Mouse (Mus musculus) CH12.LX (cell line): Measurements from ENCODE around the gene Zdhhc6.

Source experiments
- CHD2 ChIP-seq: IDR thresholded peaks from 2 replicates; pipeline ENCODE4 v1.6.1; 2011; ENCODE audit warnings: low read length, improper control_type of control experiment
- CTCF ChIP-seq, 2 experiments: IDR thresholded peaks in 1 of 2; conservative IDR thresholded peaks in 1 of 2; 2 replicates each; pipeline ENCODE4 v1.5.1; 2011 to 2012; ENCODE audit warnings: low read depth in 2 of 2, low read length in 2 of 2, improper control_type of control experiment in 1 of 2, inconsistent platforms in 1 of 2, mild to moderate bottlenecking in 1 of 2, moderate library complexity in 1 of 2
- E2F4 ChIP-seq: IDR thresholded peaks from 2 replicates; pipeline ENCODE4 v1.6.1; 2011; ENCODE audit warnings: low read depth, low read length, improper control_type of control experiment; ENCODE audit not compliant: insufficient replicate concordance
- EP300 ChIP-seq: IDR thresholded peaks from 2 replicates; pipeline ENCODE4 v1.6.1; 2011; ENCODE audit warnings: low read length, improper control_type of control experiment
- ETS1 ChIP-seq: conservative IDR thresholded peaks from 2 replicates; pipeline ENCODE4 v1.6.1; 2012; ENCODE audit warnings: low read depth, mild to moderate bottlenecking, inconsistent platforms, low read length, improper control_type of control experiment, moderate library complexity
- GABPA ChIP-seq: IDR thresholded peaks from 2 replicates; pipeline ENCODE4 v1.6.1; 2012; ENCODE audit warnings: low read depth, low read length, improper control_type of control experiment, inconsistent platforms; ENCODE audit not compliant: insufficient replicate concordance
- KAT2A ChIP-seq: IDR thresholded peaks from 2 replicates; pipeline ENCODE4 v1.6.1; 2012; ENCODE audit warnings: low read length, improper control_type of control experiment, inconsistent platforms; ENCODE audit not compliant: insufficient replicate concordance
- MAFK ChIP-seq: IDR thresholded peaks from 2 replicates; pipeline ENCODE4 v1.6.1; 2011; ENCODE audit warnings: low read length, improper control_type of control experiment; ENCODE audit not compliant: insufficient replicate concordance
- MXI1 ChIP-seq: IDR thresholded peaks from 2 replicates; pipeline ENCODE4 v1.6.1; 2011; ENCODE audit warnings: mild to moderate bottlenecking, low read depth, low read length, improper control_type of control experiment
- NELFE ChIP-seq: IDR thresholded peaks from 2 replicates; pipeline ENCODE4 v1.6.1; 2011; ENCODE audit warnings: low read depth, low read length, improper control_type of control experiment
- POLR2A ChIP-seq: IDR thresholded peaks from 2 replicates; pipeline ENCODE4 v1.6.1; 2011; ENCODE audit warnings: low read depth, mild to moderate bottlenecking, improper control_type of control experiment, low read length
- TCF12 ChIP-seq: IDR thresholded peaks from 2 replicates; pipeline ENCODE4 v1.6.1; 2014; ENCODE audit warnings: low read depth, mild to moderate bottlenecking, inconsistent platforms, low read length, improper control_type of control experiment
- UBTF ChIP-seq: IDR thresholded peaks from 2 replicates; pipeline ENCODE4 v1.6.1; 2012; ENCODE audit warnings: low read depth, mild to moderate bottlenecking, inconsistent platforms, low read length, improper control_type of control experiment, moderate library complexity

DNA sequence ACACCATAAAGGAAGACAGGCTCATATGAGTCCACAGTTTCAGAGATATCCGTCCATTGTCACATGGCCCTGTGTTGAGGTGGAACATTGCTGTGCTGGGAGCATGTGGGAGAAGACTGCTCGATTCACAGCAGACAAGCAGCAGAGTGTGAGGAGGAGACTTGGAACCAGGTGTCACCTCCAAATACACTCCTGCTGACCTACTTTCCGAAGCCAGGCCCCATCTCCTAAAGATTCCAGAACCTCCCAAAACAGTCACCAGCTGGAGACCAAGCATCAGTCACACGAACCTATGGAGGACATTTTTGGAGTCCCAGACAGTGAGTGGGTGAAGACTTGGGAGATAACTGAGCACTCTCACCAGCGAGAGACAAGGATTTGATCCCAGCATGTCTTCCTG, 79.3 kb downstream of the Zdhhc6 start:
- no peak for TF ChIP-seq GABPA
- TF ChIP-seq TCF12 = no peak
- TF ChIP-seq POLR2A = no peak
- TF ChIP-seq ETS1 = no peak
- TF ChIP-seq CTCF (conservative IDR thresholded peaks at IDR 0.05 in 1 of 2, IDR thresholded peaks at IDR 0.05 in 1 of 2; ENCODE audit: low read depth in 2 of 2, low read length in 2 of 2) = no peak
- TF ChIP-seq NELFE = no peak
- no peak for TF ChIP-seq CHD2
- TF ChIP-seq MXI1 = no peak
- TF ChIP-seq KAT2A = no peak
- TF ChIP-seq UBTF = no peak
- no peak for TF ChIP-seq MAFK
- no peak for TF ChIP-seq E2F4
- TF ChIP-seq EP300 = no peak
